Comparison of ENCODE assay signal across 29 mouse cellular contexts in genomic region chr19:6007013-6007412, GRCm38 (mm10). TPM values are rescaled to one million over a fixed set of nuclear protein-coding genes. Genes with fewer than 3 reads are reported as not detected.
DNase-seq lines count a peak whose midpoint lies in the region; ATAC-seq lines count a peak whose summit lies in the region.
"Had no signal": no experiment of that assay in that cellular context is flagged by ENCODE, and none has a peak within 500 bp of the region (broad histone marks: within the 10 kb centered on the region; RNA-seq: fewer than 3 reads in every experiment).

No protein-coding gene starts in this region.

- no peak overlapping the region for H3K4me3 ChIP-seq in limb, embryonic 13.5 days
- no peak overlapping the region for H3K4me3 ChIP-seq in limb, embryonic 10.5 days
- no peak overlapping the region for H3K4me3 ChIP-seq in intestine, embryonic 14.5 days (ENCODE audit: low read depth, low read length)
- H3K4me3 ChIP-seq in intestine, embryonic 16.5 days (ENCODE audit: low read length): no peak overlapping the region
- H3K4me3 ChIP-seq in midbrain, embryonic 14.5 days (replicated peaks; ENCODE audit: low read depth, low read length): no peak overlapping the region
- H3K4me3 ChIP-seq: embryonic facial prominence, embryonic 13.5 days; embryonic facial prominence, embryonic 15.5 days; erythroblast, embryonic 14.5 days; forebrain, embryonic 10.5 days; forebrain, embryonic 12.5 days had no signal

- no peaks in the 10 kb centered on the region for H3K27me3 ChIP-seq in limb, embryonic 13.5 days
- no peaks in the 10 kb centered on the region for H3K27me3 ChIP-seq in limb, embryonic 10.5 days (ENCODE audit: low read depth, poor library complexity, severe bottlenecking)
- H3K27me3 ChIP-seq in intestine, embryonic 14.5 days (replicated peaks; ENCODE audit: control insufficient read depth, insufficient read depth, low read length): no peaks in the 10 kb centered on the region
- H3K27me3 ChIP-seq in intestine, embryonic 16.5 days (replicated peaks; ENCODE audit: control insufficient read depth, insufficient read depth, low read length): no peaks in the 10 kb centered on the region
- H3K27me3 ChIP-seq in midbrain, embryonic 14.5 days (ENCODE audit: control insufficient read depth, insufficient read depth, low read length): no peaks in the 10 kb centered on the region
- H3K27me3 ChIP-seq: embryonic facial prominence, embryonic 13.5 days; embryonic facial prominence, embryonic 15.5 days; forebrain, embryonic 12.5 days had no signal

- no peak overlapping the region; the same call in 1 of the 2 replicates for H3K27ac ChIP-seq in limb, embryonic 13.5 days
- H3K27ac ChIP-seq in limb, embryonic 10.5 days: no peak overlapping the region
- no peak overlapping the region for H3K27ac ChIP-seq in intestine, embryonic 14.5 days (ENCODE audit: low read depth)
- no peak overlapping the region for H3K27ac ChIP-seq in intestine, embryonic 16.5 days (ENCODE audit: low read length)
- no peak overlapping the region for H3K27ac ChIP-seq in midbrain, embryonic 14.5 days (replicated peaks; ENCODE audit: low read depth, low read length)
- H3K27ac ChIP-seq: embryonic facial prominence, embryonic 13.5 days; embryonic facial prominence, embryonic 15.5 days; forebrain, embryonic 10.5 days; forebrain, embryonic 12.5 days had no signal

- 0 out of 2 replicates have a peak overlapping the region, but pooled peaks have one; percentile 3 for H3K9ac ChIP-seq in limb, embryonic 13.5 days
- no peak overlapping the region for H3K9ac ChIP-seq in intestine, embryonic 14.5 days (ENCODE audit: low read length)
- H3K9ac ChIP-seq in intestine, embryonic 16.5 days (ENCODE audit: low read depth, low read length): no peak overlapping the region
- no peak overlapping the region for H3K9ac ChIP-seq in midbrain, embryonic 14.5 days (replicated peaks; ENCODE audit: low read length)
- H3K9ac ChIP-seq: embryonic facial prominence, embryonic 13.5 days; embryonic facial prominence, embryonic 15.5 days; forebrain, embryonic 12.5 days had no signal

- peaks cover 8% of the 10 kb centered on the region for H3K36me3 ChIP-seq in limb, embryonic 13.5 days
- H3K36me3 ChIP-seq in limb, embryonic 10.5 days: no peaks in the 10 kb centered on the region
- H3K36me3 ChIP-seq in intestine, embryonic 14.5 days (ENCODE audit: control insufficient read depth, insufficient read depth, low read length): no peaks in the 10 kb centered on the region
- H3K36me3 ChIP-seq in intestine, embryonic 16.5 days (ENCODE audit: control insufficient read depth, insufficient read depth, low read length): no peaks in the 10 kb centered on the region
- no peaks in the 10 kb centered on the region for H3K36me3 ChIP-seq in midbrain, embryonic 14.5 days (ENCODE audit: control insufficient read depth, insufficient read depth, low read length)
- H3K36me3 ChIP-seq: forebrain, embryonic 10.5 days; forebrain, embryonic 12.5 days had no signal

- WGBS in limb, embryonic 13.5 days: 23% methylated on average over 13 of the region's 13 CpGs
- WGBS in limb, embryonic 10.5 days: 71% methylated on average over 13 of the region's 13 CpGs
- 50% methylated on average over 13 of the region's 13 CpGs for WGBS in intestine, embryonic 14.5 days
- WGBS in intestine, embryonic 16.5 days: 45% methylated on average over 13 of the region's 13 CpGs
- WGBS in midbrain, embryonic 14.5 days: 94% methylated on average over 13 of the region's 13 CpGs

- H3K4me1 ChIP-seq in limb, embryonic 13.5 days: peaks cover 13% of the 10 kb centered on the region
- peaks cover 13% of the 10 kb centered on the region for H3K4me1 ChIP-seq in limb, embryonic 10.5 days
- 0 out of 2 replicates have a peak, but pooled peaks cover 3% of the 10 kb centered on the region for H3K4me1 ChIP-seq in intestine, embryonic 14.5 days (replicated peaks; ENCODE audit: control insufficient read depth, insufficient read depth, low read length)
- no peaks in the 10 kb centered on the region for H3K4me1 ChIP-seq in intestine, embryonic 16.5 days (ENCODE audit: control insufficient read depth, insufficient read depth, low read length)
- no peaks in the 10 kb centered on the region for H3K4me1 ChIP-seq in midbrain, embryonic 14.5 days (ENCODE audit: control insufficient read depth, insufficient read depth, low read length)
- H3K4me1 ChIP-seq: embryonic facial prominence, embryonic 13.5 days; embryonic facial prominence, embryonic 15.5 days; forebrain, embryonic 12.5 days had no signal

- DNase-seq in limb, embryonic 10.5 days (ENCODE audit: low spot score): no peak
- DNase-seq in intestine, embryonic 14.5 days (ENCODE audit: low spot score): no peak
- DNase-seq in ovary, postnatal 10 days (ENCODE audit: low spot score): no peak
- DNase-seq in midbrain, embryonic 14.5 days: no peak
- DNase-seq: adrenal gland, adult 2 months; adrenal gland, postnatal 10 days; adrenal gland, postnatal 25 days; cerebellum, adult 11 months; cerebellum, adult 18-20 months; cerebellum, adult 8-10 months; cerebellum, adult 9-11 months; cerebellum, postnatal 14 days; cerebellum, postnatal 36 days; embryo, embryonic 11 days had no signal

- no peak overlapping the region for H3K4me2 ChIP-seq in limb, embryonic 13.5 days (replicated peaks)
- H3K4me2 ChIP-seq in intestine, embryonic 14.5 days (ENCODE audit: low read length): no peak overlapping the region
- no peak overlapping the region for H3K4me2 ChIP-seq in intestine, embryonic 16.5 days (ENCODE audit: low read depth, low read length)
- no peak overlapping the region for H3K4me2 ChIP-seq in midbrain, embryonic 14.5 days (ENCODE audit: low read length)
- H3K4me2 ChIP-seq: embryonic facial prominence, embryonic 13.5 days; embryonic facial prominence, embryonic 15.5 days; forebrain, embryonic 12.5 days had no signal

- ATAC-seq in limb, embryonic 13.5 days (ENCODE audit: low FRiP score, low read depth): no peak
- peak; percentile 71 for ATAC-seq in intestine, embryonic 14.5 days (replicated peaks; ENCODE audit: low FRiP score, low TSS enrichment, low read depth)
- peak; percentile 93 for ATAC-seq in intestine, embryonic 16.5 days
- no peak for ATAC-seq in megakaryocyte progenitor cell, adult 5-6 weeks (replicated peaks; ENCODE audit: poor library complexity)
- no peak for ATAC-seq in midbrain, embryonic 14.5 days (ENCODE audit: low FRiP score, low TSS enrichment)
- ATAC-seq: forebrain, embryonic 14.5 days had no signal

- no peaks in the 10 kb centered on the region for H3K9me3 ChIP-seq in limb, embryonic 13.5 days
- H3K9me3 ChIP-seq in limb, embryonic 10.5 days (replicated peaks): no peaks in the 10 kb centered on the region
- no peaks in the 10 kb centered on the region for H3K9me3 ChIP-seq in intestine, embryonic 14.5 days (ENCODE audit: control insufficient read depth, low read length)
- H3K9me3 ChIP-seq in intestine, embryonic 16.5 days (ENCODE audit: control insufficient read depth, low read length): no peaks in the 10 kb centered on the region
- no peaks in the 10 kb centered on the region for H3K9me3 ChIP-seq in midbrain, embryonic 14.5 days (ENCODE audit: control insufficient read depth, low read length)
- H3K9me3 ChIP-seq: embryonic facial prominence, embryonic 13.5 days; embryonic facial prominence, embryonic 15.5 days; forebrain, embryonic 10.5 days; forebrain, embryonic 12.5 days had no signal

RNA-seq across cellular contexts. Expression of gene Capn1, which starts 8.7 kb away (rescaled TPM):
- polyA plus RNA-seq in limb, embryonic 13.5 days (2015; fragmentation: Nextera tagmentation; extraction: Ambion mirVana): 7.1 and 8.0 TPM in 2 replicates
- 2.0 and 2.4 TPM in 2 replicates for polyA plus RNA-seq in limb, embryonic 10.5 days (2016; fragmentation: Nextera tagmentation; extraction: Ambion mirVana)
- 9.4 and 10.1 TPM in 2 replicates for polyA plus RNA-seq in intestine, embryonic 14.5 days (2014; fragmentation: Nextera tagmentation; extraction: Ambion mirVana)
- 11.8 and 12.4 TPM in 2 replicates for polyA plus RNA-seq in intestine, embryonic 16.5 days (2015; fragmentation: Nextera tagmentation; extraction: Ambion mirVana)
- 18.6 and 20.0 TPM in 2 replicates for total RNA-seq in megakaryocyte progenitor cell, adult 5-6 weeks (2015)
- 36.8 and 38.4 TPM in 2 replicates for total RNA-seq in megakaryocyte progenitor cell, adult 5-6 weeks (2017)
- polyA plus RNA-seq in midbrain, embryonic 14.5 days (2014; fragmentation: Nextera tagmentation; extraction: Ambion mirVana): 2.4 and 2.6 TPM in 2 replicates

RNA-seq across cellular contexts. Expression of gene Slc22a20, which starts 21.1 kb away (rescaled TPM):
- not detected in 2 replicates for polyA plus RNA-seq in limb, embryonic 13.5 days (2015; fragmentation: Nextera tagmentation; extraction: Ambion mirVana)
- polyA plus RNA-seq in limb, embryonic 10.5 days (2016; fragmentation: Nextera tagmentation; extraction: Ambion mirVana): not detected in 2 replicates
- polyA plus RNA-seq in intestine, embryonic 14.5 days (2014; fragmentation: Nextera tagmentation; extraction: Ambion mirVana): not detected in 2 replicates
- not detected in 2 replicates for polyA plus RNA-seq in intestine, embryonic 16.5 days (2015; fragmentation: Nextera tagmentation; extraction: Ambion mirVana)
- total RNA-seq in megakaryocyte progenitor cell, adult 5-6 weeks (2015): not detected in 2 replicates
- 0.44 TPM in 1 of 2 replicates, not detected in the other for total RNA-seq in megakaryocyte progenitor cell, adult 5-6 weeks (2017)
- not detected in 2 replicates for polyA plus RNA-seq in midbrain, embryonic 14.5 days (2014; fragmentation: Nextera tagmentation; extraction: Ambion mirVana)
- total RNA-seq: adrenal gland, adult 2 months; adrenal gland, postnatal 10 days; adrenal gland, postnatal 25 days; adrenal gland, postnatal 4 days; common myeloid progenitor, adult 5-6 weeks; MEL had no signal
- polyA plus RNA-seq: adrenal gland, adult 2 months; brain, embryonic 14.5 days; C2C12; embryonic facial prominence, embryonic 11.5 days; embryonic facial prominence, embryonic 13.5 days; embryonic facial prominence, embryonic 15.5 days; erythroblast, embryonic 14.5 days; forebrain, embryonic 10.5 days; forebrain, embryonic 12.5 days; forebrain, embryonic 14.5 days had no signal

RNA-seq across cellular contexts. Expression of gene Syvn1, which starts 39.4 kb away (rescaled TPM):
- polyA plus RNA-seq in limb, embryonic 13.5 days (2015; fragmentation: Nextera tagmentation; extraction: Ambion mirVana): 27.2 and 34.0 TPM in 2 replicates
- 36.9 and 38.6 TPM in 2 replicates for polyA plus RNA-seq in limb, embryonic 10.5 days (2016; fragmentation: Nextera tagmentation; extraction: Ambion mirVana)
- 24.5 and 28.1 TPM in 2 replicates for polyA plus RNA-seq in intestine, embryonic 14.5 days (2014; fragmentation: Nextera tagmentation; extraction: Ambion mirVana)
- polyA plus RNA-seq in intestine, embryonic 16.5 days (2015; fragmentation: Nextera tagmentation; extraction: Ambion mirVana): 29.1 and 36.4 TPM in 2 replicates
- total RNA-seq in megakaryocyte progenitor cell, adult 5-6 weeks (2015): 23.1 and 25.2 TPM in 2 replicates
- 10.1 and 11.2 TPM in 2 replicates for total RNA-seq in megakaryocyte progenitor cell, adult 5-6 weeks (2017)
- 28.8 and 33.6 TPM in 2 replicates for polyA plus RNA-seq in midbrain, embryonic 14.5 days (2014; fragmentation: Nextera tagmentation; extraction: Ambion mirVana)

RNA-seq across cellular contexts. Expression of gene Pola2, which starts 43.0 kb away (rescaled TPM):
- 70.9 and 75.7 TPM in 2 replicates for polyA plus RNA-seq in limb, embryonic 13.5 days (2015; fragmentation: Nextera tagmentation; extraction: Ambion mirVana)
- 125 and 130 TPM in 2 replicates for polyA plus RNA-seq in limb, embryonic 10.5 days (2016; fragmentation: Nextera tagmentation; extraction: Ambion mirVana)
- polyA plus RNA-seq in intestine, embryonic 14.5 days (2014; fragmentation: Nextera tagmentation; extraction: Ambion mirVana): 84.4 and 87.9 TPM in 2 replicates
- 58.4 and 61.7 TPM in 2 replicates for polyA plus RNA-seq in intestine, embryonic 16.5 days (2015; fragmentation: Nextera tagmentation; extraction: Ambion mirVana)
- 60.9 and 76.7 TPM in 2 replicates for total RNA-seq in megakaryocyte progenitor cell, adult 5-6 weeks (2015)
- 57.4 and 61.3 TPM in 2 replicates for total RNA-seq in megakaryocyte progenitor cell, adult 5-6 weeks (2017)
- 17.6 and 23.4 TPM in 2 replicates for polyA plus RNA-seq in midbrain, embryonic 14.5 days (2014; fragmentation: Nextera tagmentation; extraction: Ambion mirVana)

RNA-seq across cellular contexts. Expression of gene Mrpl49, which starts 50.6 kb away (rescaled TPM):
- polyA plus RNA-seq in limb, embryonic 13.5 days (2015; fragmentation: Nextera tagmentation; extraction: Ambion mirVana): 76.9 and 80.0 TPM in 2 replicates
- 90.3 and 91.4 TPM in 2 replicates for polyA plus RNA-seq in limb, embryonic 10.5 days (2016; fragmentation: Nextera tagmentation; extraction: Ambion mirVana)
- polyA plus RNA-seq in intestine, embryonic 14.5 days (2014; fragmentation: Nextera tagmentation; extraction: Ambion mirVana): 82.1 and 82.5 TPM in 2 replicates
- 71.4 and 79.5 TPM in 2 replicates for polyA plus RNA-seq in intestine, embryonic 16.5 days (2015; fragmentation: Nextera tagmentation; extraction: Ambion mirVana)
- 44.4 and 53.5 TPM in 2 replicates for total RNA-seq in megakaryocyte progenitor cell, adult 5-6 weeks (2015)
- total RNA-seq in megakaryocyte progenitor cell, adult 5-6 weeks (2017): 31.9 and 38.4 TPM in 2 replicates
- polyA plus RNA-seq in midbrain, embryonic 14.5 days (2014; fragmentation: Nextera tagmentation; extraction: Ambion mirVana): 72.9 and 73.0 TPM in 2 replicates

Comparison
In these comparisons a context has a peak if more than half of its experiments do, and no peak if none do; other contexts are left out.
1. ATAC-seq: peak in intestine, embryonic 14.5 days (single experiment) and intestine, embryonic 16.5 days (single experiment); none in limb, embryonic 13.5 days (single experiment), megakaryocyte progenitor cell, adult 5-6 weeks (single experiment) and midbrain, embryonic 14.5 days (single experiment).